Mouse (Mus musculus) C2C12 (cell line): ENCODE measurements around the gene Rdm1.
"Not testable (repeated sequence)": the region's sequence is repeated elsewhere in the genome, so short reads cannot be mapped to it uniquely, and the experiment has no call there.

Experiments used
- CTCF ChIP-seq: IDR thresholded peaks from one replicate; pipeline ENCODE4 v1.5.1; 2011; ENCODE audit not compliant: control insufficient read depth, insufficient read depth, insufficient read length
- MAX ChIP-seq: IDR thresholded peaks from one replicate; pipeline ENCODE4 v1.6.1; 2011; ENCODE audit warnings: mild to moderate bottlenecking, control low read depth
- MYOG ChIP-seq: IDR thresholded peaks from one replicate; pipeline ENCODE4 v1.6.1; 2011; ENCODE audit not compliant: control insufficient read depth, insufficient read length; ENCODE audit errors: extremely low read depth
- USF1 ChIP-seq: IDR thresholded peaks from one replicate; pipeline ENCODE4 v1.6.1; 2011; ENCODE audit warnings: low read depth, mild to moderate bottlenecking, control low read depth, moderate library complexity

DNA sequence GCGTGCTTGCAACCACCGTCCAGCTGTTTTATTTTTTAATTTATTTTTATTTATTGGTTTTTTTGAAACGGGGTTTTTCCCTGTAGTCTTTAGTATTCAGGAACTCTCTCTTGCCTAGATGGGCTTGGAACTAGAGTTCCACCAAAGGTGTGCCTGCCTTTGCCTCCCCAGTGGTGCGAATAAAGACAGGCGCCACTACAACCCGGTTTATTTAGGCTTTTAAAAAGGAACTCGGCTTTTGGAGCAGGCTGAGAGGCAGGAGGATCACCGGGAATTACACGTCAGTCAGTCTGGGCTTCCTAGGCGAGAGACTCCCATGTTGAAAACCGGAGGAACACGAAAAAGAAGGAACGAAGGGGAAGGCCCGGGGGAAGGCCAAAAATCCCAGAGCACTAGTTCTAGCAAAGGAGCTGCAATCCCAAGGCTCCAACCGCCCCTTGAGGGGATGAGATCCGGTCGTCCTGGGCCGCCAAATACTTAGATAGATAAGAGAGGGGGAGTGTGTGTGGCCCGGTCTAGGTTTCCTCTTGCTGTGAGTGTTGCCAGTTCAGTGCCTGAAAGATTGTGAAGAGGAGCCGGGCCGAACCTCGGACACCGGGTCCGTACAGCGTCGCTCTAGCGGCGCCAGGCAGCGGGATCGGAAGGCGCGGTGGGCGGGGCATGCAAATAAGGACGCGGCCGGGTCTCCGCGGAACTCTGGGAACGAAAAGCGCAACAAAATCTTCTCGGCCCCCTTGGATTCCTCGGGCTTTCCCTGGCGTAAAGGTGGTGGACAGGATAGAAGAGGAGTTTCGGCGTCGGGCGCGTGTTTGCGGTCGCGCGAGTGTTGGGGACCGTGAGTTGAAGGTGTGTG is 14.1 kb downstream of the Rdm1 start:
- TF ChIP-seq CTCF, USF1, MYOG: not testable (repeated sequence)
- TF ChIP-seq MAX: peak; percentile 36
